Mouse (Mus musculus) activated CD4-positive, CD25-positive, alpha-beta regulatory T cell, adult 9 weeks (primary cell): ENCODE measurements around the gene Alkbh5. TPM values are rescaled to one million over a fixed set of nuclear protein-coding genes. Genes with fewer than 3 reads are reported as not detected.

Experiments used
- polyA plus RNA-seq: library from polyadenylated mRNA; unstranded; fragments of 100-300 nt; shearing (Covaris generic); gene quantifications from one replicate; pipeline ENCODE4 v1.2.1, GENCODE M21; 2017

The Alkbh5 gene
- 4.0 TPM for polyA plus RNA-seq

DNA sequence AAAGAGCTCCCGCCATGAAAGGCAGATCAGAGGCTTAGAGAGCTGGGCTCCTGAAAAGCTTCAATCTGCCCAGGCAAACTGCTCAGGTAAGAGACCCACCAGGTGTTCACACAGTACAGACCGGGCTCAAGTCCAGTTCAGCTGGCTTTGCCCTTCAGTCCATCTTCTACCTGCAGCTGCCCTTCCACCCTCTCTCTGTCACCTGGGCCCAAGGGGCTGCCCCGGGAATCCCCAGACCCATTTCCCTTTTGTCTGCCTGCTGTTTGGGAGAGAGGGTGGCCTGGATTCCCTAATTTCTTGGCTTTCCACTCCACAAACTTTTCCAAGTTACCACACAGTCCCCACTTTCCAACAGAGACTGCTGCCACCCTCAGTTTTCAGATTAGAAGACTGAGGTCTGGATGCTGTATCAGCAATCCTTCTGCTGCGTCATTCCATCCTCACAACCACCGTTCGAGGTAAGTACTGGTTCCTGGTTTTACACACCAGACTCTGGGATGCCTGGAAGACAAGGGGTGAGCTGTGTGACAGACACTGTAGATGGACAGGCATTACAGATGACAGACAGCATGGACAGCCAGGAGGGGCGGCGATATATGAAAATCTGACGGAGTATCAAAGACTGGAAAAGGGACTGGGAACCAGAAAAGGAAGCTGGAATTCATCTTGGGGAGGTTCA, at the start of gene Alkbh5:
Gene Alkbh5 (plus strand): TSS at position 202 of the 679 bp plus-strand sequence.

Other genes starting within 250 kb of the Alkbh5 start
- gene Tom1l2, start 183.5 kb upstream of the Alkbh5 start, polyA plus RNA-seq, result 61.6 TPM
- gene Drc3, start 183.1 kb upstream of the Alkbh5 start, polyA plus RNA-seq, result 0.95 TPM
- 6.4 TPM for gene Gid4, start 119.2 kb upstream of the Alkbh5 start, polyA plus RNA-seq
- gene Atpaf2, start 117.9 kb upstream of the Alkbh5 start, polyA plus RNA-seq, result 44.3 TPM
- 64.3 TPM for gene Drg2, start 81.8 kb upstream of the Alkbh5 start, polyA plus RNA-seq
- gene Myo15, start 67.0 kb upstream of the Alkbh5 start, polyA plus RNA-seq, result not detected
- gene Llgl1, start 163.3 kb downstream of the Alkbh5 start, polyA plus RNA-seq, result 22.2 TPM
- 204 TPM for gene Flii, start 190.9 kb downstream of the Alkbh5 start, polyA plus RNA-seq
- 19.5 TPM for gene Mief2, start 192.0 kb downstream of the Alkbh5 start, polyA plus RNA-seq
- gene Top3a, start 241.0 kb downstream of the Alkbh5 start, polyA plus RNA-seq, result 17.9 TPM
- 15.6 TPM for gene Smcr8, start 241.1 kb downstream of the Alkbh5 start, polyA plus RNA-seq